Mouse (Mus musculus): Measurements from ENCODE around the gene Thsd4. TPM values are rescaled to one million over a fixed set of nuclear protein-coding genes. Genes with fewer than 3 reads are reported as not detected.

Thsd4 gene
- polyA plus RNA-seq, 1 experiment, result 0.97 TPM

DNA sequence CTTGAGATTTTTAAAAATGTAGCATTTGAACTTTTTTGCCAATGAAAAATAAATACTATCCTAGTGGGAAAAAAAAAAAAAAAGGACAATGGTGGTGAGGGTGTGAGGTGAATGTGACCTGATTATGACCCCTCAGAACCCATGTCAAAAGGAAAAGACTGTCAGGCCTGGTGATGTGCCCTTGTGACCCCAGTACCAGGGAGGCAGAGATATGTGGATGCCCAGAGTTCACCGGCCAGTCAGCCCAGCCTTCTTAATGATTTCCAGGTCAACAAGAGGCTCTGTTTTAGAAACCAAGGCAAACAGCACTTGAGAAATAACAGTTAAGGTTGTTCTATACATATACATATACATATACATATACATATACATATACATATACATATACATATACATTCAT, 501.4 kb downstream of the Thsd4 start:
- no peaks in the 10 kb centered on the region for H3K4me1 ChIP-seq (ENCODE audit: control insufficient read depth, insufficient read depth, low read length)
- 78% methylated on average over 1 of the region's 1 CpGs for WGBS
- H3K27ac ChIP-seq (ENCODE audit: control insufficient read depth, insufficient read depth, low read depth, low read length, poor library complexity), result no peak overlapping the region
- H3K4me3 ChIP-seq (replicated peaks; ENCODE audit: control insufficient read depth, low read depth, low read length), result no peak overlapping the region
- TF ChIP-seq POLR2A (IDR thresholded peaks at IDR 0.05; ENCODE audit: borderline replicate concordance, control insufficient read depth, low read depth, low read length) (no peak), CTCF (IDR thresholded peaks at IDR 0.05; ENCODE audit: control insufficient read depth, insufficient read depth, low read length) (no peak)

DNA sequence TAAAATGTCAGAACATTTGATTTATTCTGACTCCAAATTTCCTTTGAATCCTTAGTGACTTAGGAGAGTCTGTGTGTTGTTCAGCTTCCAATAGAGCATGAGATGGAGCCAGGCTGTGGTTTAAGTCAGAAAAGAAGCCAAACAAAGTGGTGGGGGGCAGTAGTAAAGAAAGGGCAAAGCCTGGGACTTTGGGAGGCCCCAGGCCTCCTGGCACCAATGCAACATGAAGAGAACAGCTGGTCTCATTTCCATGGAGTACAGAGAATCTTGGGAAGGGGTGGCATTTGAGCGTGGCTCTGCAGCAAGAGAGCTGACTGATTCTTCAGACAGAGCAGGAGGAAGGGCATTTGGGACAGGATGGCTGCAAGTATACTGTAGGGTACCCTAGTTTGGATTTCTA, 511.6 kb downstream of the Thsd4 start:
- H3K4me3 ChIP-seq (replicated peaks; ENCODE audit: control insufficient read depth, low read depth, low read length), result no peak overlapping the region
- no peak overlapping the region for H3K27ac ChIP-seq (ENCODE audit: control insufficient read depth, insufficient read depth, low read depth, low read length, poor library complexity)
- H3K4me1 ChIP-seq (ENCODE audit: control insufficient read depth, insufficient read depth, low read length), result no peaks in the 10 kb centered on the region
- TF ChIP-seq POLR2A (IDR thresholded peaks at IDR 0.05; ENCODE audit: borderline replicate concordance, control insufficient read depth, low read depth, low read length) (no peak), CTCF (IDR thresholded peaks at IDR 0.05; ENCODE audit: control insufficient read depth, insufficient read depth, low read length) (no peak)
- 71% methylated on average over 1 of the region's 1 CpGs for WGBS

DNA sequence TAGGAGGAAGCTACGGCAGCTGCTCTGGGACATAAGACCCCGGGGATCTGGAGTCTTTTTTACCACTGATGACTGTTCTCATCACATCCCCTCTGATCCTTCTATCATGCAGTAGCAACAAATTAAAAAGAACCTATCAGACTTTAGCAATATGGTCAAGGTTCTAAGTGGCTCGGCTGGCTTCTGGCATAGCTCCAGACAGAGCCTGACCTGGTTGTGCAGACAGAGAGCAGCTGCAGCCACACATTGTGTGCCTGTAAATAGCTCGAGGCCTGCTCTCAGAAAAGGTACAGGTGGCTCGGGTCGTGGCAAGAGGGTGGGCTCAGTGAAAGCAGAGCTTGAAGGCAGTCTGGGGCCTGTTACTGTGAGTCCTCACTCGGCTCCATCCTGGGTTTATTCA, 512.9 kb downstream of the Thsd4 start:
- TF ChIP-seq POLR2A (IDR thresholded peaks at IDR 0.05; ENCODE audit: borderline replicate concordance, control insufficient read depth, low read depth, low read length) (no peak), CTCF (IDR thresholded peaks at IDR 0.05; ENCODE audit: control insufficient read depth, insufficient read depth, low read length) (no peak)
- Histone ChIP-seq H3K4me1 (ENCODE audit: control insufficient read depth, insufficient read depth, low read length) (no peaks in the 10 kb centered on the region), H3K27ac (ENCODE audit: control insufficient read depth, insufficient read depth, low read depth, low read length, poor library complexity) (no peak overlapping the region), H3K4me3 (replicated peaks; ENCODE audit: control insufficient read depth, low read depth, low read length) (no peak overlapping the region)
- WGBS, result 68% methylated on average over 7 of the region's 7 CpGs

DNA sequence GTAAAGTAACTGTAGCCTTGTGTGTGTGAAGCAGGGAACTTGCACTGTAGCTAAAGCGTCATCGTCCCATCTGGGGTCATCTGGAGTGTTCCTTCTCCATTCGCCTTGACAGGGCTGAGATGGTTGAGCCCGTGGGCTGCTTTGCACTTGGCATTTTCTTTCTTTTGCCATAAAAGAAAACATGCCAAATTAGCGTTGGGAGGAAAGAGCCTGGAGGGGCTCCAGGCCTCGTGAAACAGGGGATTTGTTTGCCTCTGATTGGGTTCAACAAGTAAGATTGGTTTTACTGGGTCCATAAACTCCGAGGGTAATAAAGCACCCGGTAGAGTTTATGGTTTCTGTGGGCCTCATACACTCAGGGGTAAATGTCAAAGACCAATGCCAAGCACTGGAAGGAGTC, 519.5 kb downstream of the Thsd4 start:
- Histone ChIP-seq H3K4me3 (replicated peaks; ENCODE audit: control insufficient read depth, low read depth, low read length) (no peak overlapping the region), H3K4me1 (ENCODE audit: control insufficient read depth, insufficient read depth, low read length) (no peaks in the 10 kb centered on the region), H3K27ac (ENCODE audit: control insufficient read depth, insufficient read depth, low read depth, low read length, poor library complexity) (no peak overlapping the region)
- WGBS, result 74% methylated on average over 8 of the region's 8 CpGs
- no peak for TF ChIP-seq POLR2A (IDR thresholded peaks at IDR 0.05; ENCODE audit: borderline replicate concordance, control insufficient read depth, low read depth, low read length)
- TF ChIP-seq CTCF (IDR thresholded peaks at IDR 0.05; ENCODE audit: control insufficient read depth, insufficient read depth, low read length), result no peak

DNA sequence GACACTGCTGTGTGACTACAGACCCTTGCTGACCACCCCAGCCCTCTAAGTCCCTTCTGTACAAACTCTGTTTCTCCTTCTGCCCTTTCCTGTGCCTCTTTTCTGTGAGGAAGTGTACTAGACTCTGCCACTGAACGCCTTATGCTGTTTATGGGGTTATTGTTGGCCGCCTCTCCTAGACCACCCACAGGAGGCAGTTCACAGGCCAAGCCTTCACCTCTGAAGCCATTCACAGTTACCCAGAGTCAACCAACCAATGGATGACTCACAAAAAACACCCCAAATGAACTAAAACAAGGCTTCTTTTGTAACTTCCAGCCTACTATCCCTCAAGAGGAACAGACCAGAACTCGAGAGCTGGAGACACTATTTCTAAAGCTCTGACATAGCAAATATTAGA, 520.4 kb downstream of the Thsd4 start:
- WGBS, result 67% methylated on average over 3 of the region's 3 CpGs
- TF ChIP-seq POLR2A (IDR thresholded peaks at IDR 0.05; ENCODE audit: borderline replicate concordance, control insufficient read depth, low read depth, low read length) (no peak), CTCF (IDR thresholded peaks at IDR 0.05; ENCODE audit: control insufficient read depth, insufficient read depth, low read length) (no peak)
- H3K4me1 ChIP-seq (ENCODE audit: control insufficient read depth, insufficient read depth, low read length), result no peaks in the 10 kb centered on the region

DNA sequence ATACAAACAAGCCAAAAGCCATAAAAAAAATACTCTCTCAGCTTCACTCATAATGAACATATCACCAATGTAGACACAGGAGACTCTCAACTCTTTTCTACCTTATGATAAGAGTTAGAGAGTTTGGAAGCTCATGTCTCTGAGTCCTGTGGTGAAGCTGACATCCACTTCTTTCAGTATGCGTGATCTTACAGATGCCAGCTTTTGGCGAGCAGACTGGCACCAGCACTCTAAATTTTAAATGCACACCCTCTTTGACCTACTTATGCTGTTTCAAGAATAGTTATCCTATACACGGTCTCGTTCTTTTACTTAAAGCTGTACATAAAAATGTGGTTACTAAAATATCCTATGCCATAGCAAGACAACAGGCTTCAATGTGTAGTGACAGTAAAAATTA, 524.1 kb downstream of the Thsd4 start:
- Histone ChIP-seq H3K4me1 (ENCODE audit: control insufficient read depth, insufficient read depth, low read length) (no peaks in the 10 kb centered on the region), H3K4me3 (replicated peaks; ENCODE audit: control insufficient read depth, low read depth, low read length) (no peak overlapping the region), H3K27ac (ENCODE audit: control insufficient read depth, insufficient read depth, low read depth, low read length, poor library complexity) (no peak overlapping the region)
- 80% methylated on average over 4 of the region's 4 CpGs for WGBS
- TF ChIP-seq CTCF (IDR thresholded peaks at IDR 0.05; ENCODE audit: control insufficient read depth, insufficient read depth, low read length), result no peak
- TF ChIP-seq POLR2A (IDR thresholded peaks at IDR 0.05; ENCODE audit: borderline replicate concordance, control insufficient read depth, low read depth, low read length), result no peak

More for the DNA sequence above, 520.4 kb downstream of the Thsd4 start:
- Histone ChIP-seq H3K27ac (ENCODE audit: control insufficient read depth, insufficient read depth, low read depth, low read length, poor library complexity) (no peak overlapping the region), H3K4me3 (replicated peaks; ENCODE audit: control insufficient read depth, low read depth, low read length) (no peak overlapping the region)

DNA sequence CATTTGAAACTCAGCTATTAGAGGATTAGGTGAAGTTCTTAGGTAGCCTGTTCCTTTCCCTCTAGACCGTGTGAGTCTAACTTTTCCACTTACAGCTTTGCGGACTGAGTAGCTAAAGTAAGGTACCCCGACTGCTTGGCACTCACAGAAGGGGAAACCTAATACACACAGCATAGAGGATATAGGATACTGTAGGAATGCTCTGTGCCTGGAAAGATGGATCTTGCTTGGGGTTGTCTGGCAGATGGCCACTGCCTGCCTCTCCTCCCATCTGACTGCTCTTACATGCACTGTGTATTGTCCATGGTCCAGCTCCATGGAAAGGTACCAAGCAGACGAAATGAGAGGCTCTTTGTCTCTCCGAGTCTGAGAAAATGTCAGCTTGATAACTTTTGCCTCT, 530.4 kb downstream of the Thsd4 start:
- TF ChIP-seq POLR2A (IDR thresholded peaks at IDR 0.05; ENCODE audit: borderline replicate concordance, control insufficient read depth, low read depth, low read length), result no peak
- no peak for TF ChIP-seq CTCF (IDR thresholded peaks at IDR 0.05; ENCODE audit: control insufficient read depth, insufficient read depth, low read length)
- Histone ChIP-seq H3K4me3 (replicated peaks; ENCODE audit: control insufficient read depth, low read depth, low read length) (no peak overlapping the region), H3K4me1 (ENCODE audit: control insufficient read depth, insufficient read depth, low read length) (no peaks in the 10 kb centered on the region), H3K27ac (ENCODE audit: control insufficient read depth, insufficient read depth, low read depth, low read length, poor library complexity) (no peak overlapping the region)
- WGBS, result 85% methylated on average over 5 of the region's 5 CpGs

DNA sequence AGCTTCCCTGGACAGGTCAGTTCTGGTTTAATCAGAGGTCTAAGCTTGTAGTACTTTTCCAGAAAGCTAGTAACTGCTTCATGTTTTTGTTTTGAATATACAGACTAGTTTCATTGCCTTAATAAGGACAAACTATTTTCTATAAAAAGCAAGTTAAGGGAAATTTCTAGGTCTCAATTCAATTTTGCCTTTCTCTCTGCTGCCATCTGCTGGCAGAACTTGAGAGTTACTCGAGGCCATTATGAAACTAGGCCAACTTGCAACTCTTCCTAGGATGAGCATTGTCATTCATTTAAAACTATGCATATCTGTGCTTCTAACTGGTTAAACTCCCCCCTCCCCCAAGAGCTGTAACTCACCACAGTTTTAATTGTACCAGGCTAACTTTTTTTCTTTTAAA, 532.0 kb downstream of the Thsd4 start:
- no peaks in the 10 kb centered on the region for H3K4me1 ChIP-seq (ENCODE audit: control insufficient read depth, insufficient read depth, low read length)
- WGBS, result 0% methylated on average over 1 of the region's 1 CpGs
- no peak for TF ChIP-seq POLR2A (IDR thresholded peaks at IDR 0.05; ENCODE audit: borderline replicate concordance, control insufficient read depth, low read depth, low read length)
- no peak for TF ChIP-seq CTCF (IDR thresholded peaks at IDR 0.05; ENCODE audit: control insufficient read depth, insufficient read depth, low read length)
- no peak overlapping the region for H3K27ac ChIP-seq (ENCODE audit: control insufficient read depth, insufficient read depth, low read depth, low read length, poor library complexity)
- H3K4me3 ChIP-seq (replicated peaks; ENCODE audit: control insufficient read depth, low read depth, low read length), result no peak overlapping the region

DNA sequence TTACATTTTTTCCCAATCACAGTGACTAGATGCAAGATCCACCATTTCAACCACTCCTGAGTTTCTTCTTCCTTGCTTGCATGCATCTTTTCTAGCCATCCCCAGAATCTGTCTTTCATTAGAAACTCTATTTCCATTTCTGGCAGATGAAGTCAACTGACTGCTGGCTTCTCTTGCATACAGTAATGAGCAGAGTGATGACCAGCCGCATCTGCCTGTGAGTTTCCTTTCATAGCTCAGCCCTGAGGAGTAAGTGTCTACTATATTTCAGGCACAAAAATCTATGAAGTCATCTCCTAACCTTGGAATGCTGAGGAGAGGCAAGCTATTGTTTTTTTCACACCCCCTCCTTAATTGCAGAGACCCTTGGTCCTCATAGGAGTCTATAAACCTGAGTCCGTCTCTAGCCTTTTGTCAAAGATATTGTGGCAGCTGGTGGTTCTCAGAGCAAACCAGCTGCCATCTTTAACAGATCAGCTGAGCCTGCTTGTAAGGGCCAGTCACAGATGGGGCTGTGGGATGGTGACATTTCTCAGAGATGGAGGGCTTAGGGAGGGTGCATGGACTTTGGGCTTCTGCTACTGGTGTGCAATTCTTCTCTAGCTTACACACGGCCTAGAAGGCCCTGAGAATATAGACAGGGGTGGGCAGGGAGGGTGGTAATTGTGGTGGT, 535.8 kb downstream of the Thsd4 start:
- no peak for TF ChIP-seq CTCF (IDR thresholded peaks at IDR 0.05; ENCODE audit: control insufficient read depth, insufficient read depth, low read length)
- TF ChIP-seq POLR2A (IDR thresholded peaks at IDR 0.05; ENCODE audit: borderline replicate concordance, control insufficient read depth, low read depth, low read length), result no peak

More for the DNA sequence above, 535.8 kb downstream of the Thsd4 start:
- H3K4me3 ChIP-seq (replicated peaks; ENCODE audit: control insufficient read depth, low read depth, low read length), result no peak overlapping the region
- no peaks in the 10 kb centered on the region for H3K4me1 ChIP-seq (ENCODE audit: control insufficient read depth, insufficient read depth, low read length)
- 71% methylated on average over 3 of the region's 3 CpGs for WGBS
- no peak overlapping the region for H3K27ac ChIP-seq (ENCODE audit: control insufficient read depth, insufficient read depth, low read depth, low read length, poor library complexity)
